Mouse (Mus musculus): ENCODE data around the gene Hsd17b2.

DNA sequence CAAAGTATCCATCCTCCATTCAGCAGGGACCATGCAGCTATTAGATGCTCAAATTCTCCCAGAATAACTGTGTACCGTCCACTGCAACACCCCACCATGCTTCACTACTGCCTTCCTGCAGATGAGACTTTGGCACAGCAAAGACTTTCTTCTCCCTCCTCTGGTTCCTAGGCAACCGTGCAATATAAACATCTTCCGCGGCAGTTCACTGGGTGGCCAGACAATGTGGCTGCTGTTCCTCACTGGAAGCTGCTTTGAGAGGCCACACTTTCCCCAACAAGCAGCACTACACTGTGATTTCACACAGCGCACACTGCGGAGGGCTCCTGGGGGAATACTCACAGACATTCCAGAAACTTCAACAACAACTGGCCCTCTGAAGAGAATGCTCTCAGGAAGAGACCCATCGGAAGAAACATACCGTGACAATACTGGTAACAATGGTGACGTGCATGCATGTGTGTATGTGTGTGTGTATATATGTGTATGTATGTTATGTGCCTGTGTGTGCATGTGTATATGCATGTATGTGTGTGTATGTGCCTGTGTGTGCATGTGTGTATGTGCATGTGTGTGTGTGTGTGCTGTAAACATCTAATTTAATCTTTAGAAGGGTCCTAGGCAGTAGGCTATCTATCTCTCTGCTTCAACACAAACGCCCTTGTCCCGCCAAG, 41.2 kb upstream of the Hsd17b2 start:
- TF ChIP-seq CTCF (IDR thresholded peaks at IDR 0.05; ENCODE audit: low read depth, low read length) (no peak), POLR2A (IDR thresholded peaks at IDR 0.05; ENCODE audit: insufficient read depth, low read length) (no peak)

Data from ES-Bruce4 (cell line).